Mouse (Mus musculus): ENCODE results near the gene Ints1. TPM values are rescaled to one million over a fixed set of nuclear protein-coding genes. Genes with fewer than 3 reads are reported as not detected.

The Ints1 gene
- polyA plus RNA-seq, 1 experiment, result 72.9 TPM

DNA sequence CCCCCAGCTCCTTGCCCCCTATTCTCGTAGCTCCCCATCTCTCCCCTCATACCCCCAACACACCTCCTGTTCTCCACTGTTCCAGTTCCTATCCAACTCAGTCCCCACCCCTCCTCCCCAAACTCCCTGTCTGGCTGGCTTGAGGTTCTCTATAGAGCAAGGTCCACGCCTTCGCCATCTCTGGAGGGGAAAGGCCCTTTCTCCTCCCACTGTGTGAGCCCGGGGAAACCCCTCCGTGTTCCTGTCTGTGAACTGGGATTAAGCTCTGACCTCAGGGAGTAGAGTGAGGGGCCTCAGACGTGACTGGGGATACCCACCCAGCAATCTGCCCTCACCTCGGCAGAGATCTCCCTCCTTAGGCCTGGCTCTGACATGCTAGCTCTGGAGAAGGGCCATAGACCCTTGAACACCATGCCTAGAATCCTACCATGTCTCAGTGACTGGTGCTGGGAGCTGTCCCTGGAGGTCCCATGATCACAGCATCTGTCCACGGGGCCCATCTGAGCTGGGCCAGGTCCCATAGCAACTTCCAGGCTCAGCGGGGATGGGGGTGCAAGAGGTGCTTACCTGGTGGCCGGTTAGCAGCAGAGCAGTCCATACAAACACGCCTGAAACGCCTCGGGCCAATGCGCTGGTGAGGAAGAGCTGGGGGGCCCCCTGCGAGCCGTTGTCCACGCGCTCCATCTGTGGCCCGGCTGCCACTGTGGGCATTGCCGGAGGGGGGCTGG lies 37.1 kb upstream of the Ints1 start:
- no peak for TF ChIP-seq POLR2A (IDR thresholded peaks at IDR 0.05; ENCODE audit: borderline replicate concordance, extremely low read depth, insufficient read depth, insufficient read length, poor library complexity, severe bottlenecking)
- no peak for TF ChIP-seq CTCF (IDR thresholded peaks at IDR 0.05; ENCODE audit: borderline replicate concordance, extremely low read depth, insufficient read depth, insufficient read length)
- DNase-seq (ENCODE audit: low read depth), result no peak

DNA sequence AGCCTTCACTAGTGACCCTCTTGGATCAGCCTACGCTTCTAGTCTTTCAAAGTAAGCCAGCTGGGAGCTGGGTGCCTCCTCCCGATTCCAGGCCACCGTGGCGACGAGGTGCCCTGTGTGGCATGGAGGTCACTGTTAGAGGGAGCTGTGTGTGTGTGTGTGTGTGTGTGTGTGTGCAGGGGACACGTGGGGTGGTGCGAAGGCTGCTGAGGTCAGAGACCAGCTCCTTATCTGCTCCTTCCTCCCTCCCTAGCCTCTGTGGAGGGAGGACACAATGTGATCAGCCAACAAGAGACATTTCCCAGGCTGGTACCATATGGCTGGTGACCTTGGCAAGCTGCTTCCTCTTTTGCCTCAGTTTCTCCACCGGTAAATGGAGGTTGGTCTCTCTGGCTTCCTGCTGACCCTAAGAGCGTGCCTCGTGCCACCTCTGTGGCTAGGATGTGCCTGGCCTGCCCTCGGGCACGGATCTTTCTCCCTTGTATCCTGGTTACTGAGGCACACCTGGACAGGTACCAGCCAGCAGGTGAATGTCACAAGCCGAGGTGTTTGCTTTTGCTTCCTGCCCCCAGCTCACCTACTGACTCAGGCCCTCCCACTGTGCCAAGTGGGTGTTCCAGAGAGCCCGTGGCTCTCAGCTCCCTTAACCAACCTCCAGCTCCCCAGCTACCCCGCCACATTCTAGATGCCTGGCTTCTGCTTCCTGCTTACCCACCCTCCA lies 36.4 kb upstream of the Ints1 start:
- TF ChIP-seq CTCF (IDR thresholded peaks at IDR 0.05; ENCODE audit: borderline replicate concordance, extremely low read depth, insufficient read depth, insufficient read length), result no peak
- TF ChIP-seq POLR2A (IDR thresholded peaks at IDR 0.05; ENCODE audit: borderline replicate concordance, extremely low read depth, insufficient read depth, insufficient read length, poor library complexity, severe bottlenecking), result no peak
- no peak for DNase-seq (ENCODE audit: low read depth)

DNA sequence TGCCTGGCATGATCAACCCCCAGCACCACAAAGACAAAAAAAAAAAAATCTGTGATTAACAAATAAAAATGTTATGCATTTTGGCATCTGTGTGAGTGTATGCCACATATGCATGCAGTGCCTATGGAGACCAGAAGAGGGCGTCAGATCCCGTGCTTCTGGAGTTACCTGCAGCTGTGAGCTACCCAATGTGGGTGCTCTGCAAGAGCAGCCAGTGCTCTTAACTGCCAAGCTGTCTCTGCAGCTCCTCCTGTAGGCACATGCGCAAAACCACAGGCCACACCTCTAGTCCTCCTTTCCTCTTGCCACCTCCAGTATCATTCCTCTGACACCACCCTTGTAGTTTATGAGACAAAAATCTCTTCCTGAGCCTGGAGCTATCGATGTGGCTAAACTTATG lies 33.9 kb upstream of the Ints1 start:
- DNase-seq (ENCODE audit: low read depth), result no peak

DNA sequence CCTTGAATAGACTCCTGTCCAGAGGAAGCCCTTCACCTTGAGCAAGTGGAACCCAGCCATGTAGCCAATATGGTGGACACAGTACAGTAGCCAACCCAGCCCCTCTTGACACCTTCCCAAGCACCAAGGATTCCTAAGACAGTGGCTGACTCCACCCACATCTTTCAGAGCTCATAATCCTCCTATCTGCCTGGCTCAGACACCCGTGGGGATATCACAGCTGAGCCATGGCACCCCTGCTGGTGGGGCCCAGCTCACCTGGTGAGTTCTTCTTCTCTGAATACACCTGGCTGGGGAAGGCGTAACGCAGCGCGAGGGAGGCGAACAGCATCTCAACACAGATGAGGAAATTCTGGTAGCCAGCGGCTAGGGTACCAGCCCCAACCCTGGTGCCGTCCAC lies 30.4 kb upstream of the Ints1 start:
- TF ChIP-seq CTCF (IDR thresholded peaks at IDR 0.05; ENCODE audit: borderline replicate concordance, extremely low read depth, insufficient read depth, insufficient read length), result no peak
- TF ChIP-seq POLR2A (IDR thresholded peaks at IDR 0.05; ENCODE audit: borderline replicate concordance, extremely low read depth, insufficient read depth, insufficient read length, poor library complexity, severe bottlenecking), result no peak
- DNase-seq (ENCODE audit: low read depth), result no peak

More for the DNA sequence above, 33.9 kb upstream of the Ints1 start:
- TF ChIP-seq CTCF (IDR thresholded peaks at IDR 0.05; ENCODE audit: borderline replicate concordance, extremely low read depth, insufficient read depth, insufficient read length), result 0 out of 2 replicates have a peak, but pooled peaks have one; percentile 28
- no peak for TF ChIP-seq POLR2A (IDR thresholded peaks at IDR 0.05; ENCODE audit: borderline replicate concordance, extremely low read depth, insufficient read depth, insufficient read length, poor library complexity, severe bottlenecking)

DNA sequence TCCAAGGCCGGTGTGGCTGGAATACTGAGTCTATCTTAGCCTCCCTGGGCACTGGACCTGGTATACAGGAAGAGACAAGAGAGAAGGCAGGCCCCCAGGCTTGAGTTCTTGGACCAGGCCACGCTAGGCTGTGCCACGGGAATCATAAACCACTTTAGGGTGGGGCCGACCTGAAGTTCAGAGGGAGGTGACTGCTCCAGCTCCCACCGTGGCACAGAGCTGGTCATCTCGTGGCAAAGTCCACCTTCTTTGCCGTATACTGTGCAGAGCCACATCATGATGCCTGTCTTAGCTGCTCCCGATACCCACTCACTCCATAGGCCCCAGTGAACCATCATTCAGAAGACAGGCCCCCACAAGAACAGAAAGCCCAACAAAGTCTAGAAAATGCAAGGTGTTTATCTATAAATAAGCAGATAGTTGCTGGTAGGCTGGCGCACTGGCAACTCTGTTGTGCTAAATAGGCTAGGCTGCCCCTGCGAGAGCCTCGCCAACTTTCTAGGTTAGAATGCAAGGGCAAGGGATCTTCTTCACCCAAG lies 29.2 kb upstream of the Ints1 start:
- TF ChIP-seq POLR2A (IDR thresholded peaks at IDR 0.05; ENCODE audit: borderline replicate concordance, extremely low read depth, insufficient read depth, insufficient read length, poor library complexity, severe bottlenecking), result no peak
- TF ChIP-seq CTCF (IDR thresholded peaks at IDR 0.05; ENCODE audit: borderline replicate concordance, extremely low read depth, insufficient read depth, insufficient read length), result no peak
- DNase-seq (ENCODE audit: low read depth), result no peak

DNA sequence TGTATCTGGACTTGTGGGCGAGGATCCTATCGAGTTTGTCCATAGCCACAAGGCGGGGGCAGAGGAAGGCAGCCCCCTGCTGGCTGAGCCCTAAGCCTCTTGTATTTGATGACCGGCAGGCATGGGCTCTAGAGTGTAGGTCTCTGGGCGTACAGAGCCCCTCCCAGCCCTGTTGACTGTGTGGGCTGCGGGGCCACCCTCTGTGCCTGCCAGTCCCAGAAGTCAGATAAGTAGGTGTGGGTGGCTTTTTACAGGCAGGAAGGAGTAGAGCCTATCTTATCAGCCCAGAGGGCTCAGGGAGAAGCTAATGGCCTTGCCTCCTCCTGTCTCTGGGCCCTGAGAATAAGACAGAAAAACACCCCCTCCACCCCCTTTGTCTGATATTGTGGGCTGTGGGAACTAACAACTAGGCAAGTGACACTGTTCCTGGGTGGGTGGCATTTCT lies 28.7 kb upstream of the Ints1 start:
- TF ChIP-seq POLR2A (IDR thresholded peaks at IDR 0.05; ENCODE audit: borderline replicate concordance, extremely low read depth, insufficient read depth, insufficient read length, poor library complexity, severe bottlenecking), result no peak
- no peak for TF ChIP-seq CTCF (IDR thresholded peaks at IDR 0.05; ENCODE audit: borderline replicate concordance, extremely low read depth, insufficient read depth, insufficient read length)
- no peak for DNase-seq (ENCODE audit: low read depth)

DNA sequence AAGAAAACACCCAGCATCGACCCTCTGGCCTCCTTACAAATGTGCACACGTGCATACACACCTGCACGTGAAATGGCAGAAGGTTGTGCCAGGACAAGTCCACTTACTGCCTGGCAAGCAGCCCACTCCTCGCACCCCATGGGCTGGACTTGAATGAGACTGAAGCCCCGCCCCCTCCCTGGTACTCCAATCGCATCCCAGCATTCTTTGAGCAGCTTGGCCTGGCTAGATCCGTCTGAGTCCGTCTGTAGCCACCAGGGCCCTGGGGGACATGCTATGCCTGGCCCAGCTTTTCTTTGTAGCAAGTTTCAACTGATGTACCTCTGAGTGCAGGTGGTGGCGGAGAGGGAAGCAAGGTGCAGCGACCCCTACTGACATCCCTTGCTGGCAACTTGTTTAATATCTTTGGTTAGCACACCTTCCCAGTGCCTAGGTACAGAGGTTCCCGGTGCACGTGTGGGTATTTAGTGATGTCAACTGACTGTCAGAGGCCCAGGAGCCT lies 28.2 kb upstream of the Ints1 start:
- DNase-seq (ENCODE audit: low read depth), result peak; percentile 89
- TF ChIP-seq POLR2A (IDR thresholded peaks at IDR 0.05; ENCODE audit: borderline replicate concordance, extremely low read depth, insufficient read depth, insufficient read length, poor library complexity, severe bottlenecking) (no peak), CTCF (IDR thresholded peaks at IDR 0.05; ENCODE audit: borderline replicate concordance, extremely low read depth, insufficient read depth, insufficient read length) (peak; percentile 35; the same call in 1 of the 2 replicates)

DNA sequence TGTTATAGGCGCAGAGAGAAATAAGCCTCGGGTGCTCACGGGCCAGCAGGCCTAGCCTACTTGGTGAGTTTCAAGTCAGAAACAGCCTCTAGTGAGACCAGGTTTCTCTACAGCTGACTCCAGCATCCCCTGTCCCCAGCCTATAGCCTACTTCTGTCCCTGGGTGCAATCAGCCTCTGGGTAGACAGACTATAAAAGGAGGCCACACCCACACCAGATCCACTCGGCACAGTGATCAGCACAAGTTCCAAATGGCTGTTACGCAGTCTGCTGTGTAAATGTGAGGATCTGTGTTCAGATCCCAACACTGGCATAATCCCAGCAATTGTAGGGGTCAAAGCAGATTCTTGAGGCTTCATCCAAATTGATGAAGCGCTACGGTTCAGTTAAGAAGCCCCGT lies 27.7 kb upstream of the Ints1 start:
- no peak for DNase-seq (ENCODE audit: low read depth)
- TF ChIP-seq POLR2A (IDR thresholded peaks at IDR 0.05; ENCODE audit: borderline replicate concordance, extremely low read depth, insufficient read depth, insufficient read length, poor library complexity, severe bottlenecking) (no peak), CTCF (IDR thresholded peaks at IDR 0.05; ENCODE audit: borderline replicate concordance, extremely low read depth, insufficient read depth, insufficient read length) (no peak)

DNA sequence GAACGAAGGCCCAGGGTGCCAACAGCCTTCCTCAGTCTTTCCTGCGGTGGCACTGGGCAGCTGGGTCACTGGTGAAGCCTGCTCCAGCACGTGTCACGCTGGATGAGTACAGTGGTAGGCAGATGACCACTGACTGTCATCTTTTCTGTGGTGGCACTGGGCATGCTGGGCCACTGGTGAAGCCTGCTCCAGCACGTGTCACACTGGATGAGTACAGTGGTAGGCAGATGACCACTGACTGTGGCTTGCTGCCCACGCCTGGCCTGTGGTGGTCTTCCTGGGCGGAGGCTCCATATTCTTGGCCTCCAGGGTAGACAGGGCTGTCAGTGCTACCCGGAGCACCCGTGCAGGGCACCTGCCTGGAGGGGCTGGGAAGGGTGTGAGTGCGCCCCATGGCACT lies 26.4 kb upstream of the Ints1 start:
- TF ChIP-seq POLR2A (IDR thresholded peaks at IDR 0.05; ENCODE audit: borderline replicate concordance, extremely low read depth, insufficient read depth, insufficient read length, poor library complexity, severe bottlenecking) (no peak), CTCF (IDR thresholded peaks at IDR 0.05; ENCODE audit: borderline replicate concordance, extremely low read depth, insufficient read depth, insufficient read length) (no peak)

DNA sequence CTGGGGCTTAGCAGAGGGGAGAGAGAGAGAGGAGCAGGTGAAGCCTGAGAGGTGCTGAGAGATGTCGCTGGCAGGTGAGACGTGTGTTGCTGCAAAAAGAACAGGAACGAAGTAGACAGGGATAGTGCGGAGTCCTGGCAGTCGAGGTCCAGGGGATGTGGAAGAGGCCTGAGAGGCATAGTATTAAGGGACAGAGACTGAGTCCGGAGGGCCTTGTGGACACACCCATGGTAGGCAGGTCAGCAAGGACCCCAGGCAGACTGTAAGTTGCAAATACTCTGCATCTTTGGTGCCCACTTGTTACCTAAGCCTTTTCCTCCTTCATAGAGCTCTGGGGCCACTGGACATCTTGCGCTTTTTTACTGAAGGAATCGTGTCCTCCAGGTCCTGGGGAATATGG lies 25.8 kb upstream of the Ints1 start:
- TF ChIP-seq POLR2A (IDR thresholded peaks at IDR 0.05; ENCODE audit: borderline replicate concordance, extremely low read depth, insufficient read depth, insufficient read length, poor library complexity, severe bottlenecking) (no peak), CTCF (IDR thresholded peaks at IDR 0.05; ENCODE audit: borderline replicate concordance, extremely low read depth, insufficient read depth, insufficient read length) (no peak)

More for the DNA sequence above, 26.4 kb upstream of the Ints1 start:
- no peak for DNase-seq (ENCODE audit: low read depth)

More for the DNA sequence above, 25.8 kb upstream of the Ints1 start:
- DNase-seq (ENCODE audit: low read depth), result no peak

Measured in brain, embryonic 14.5 days (tissue).